Mouse (Mus musculus): ENCODE data around the gene Kbtbd8. TPM values are rescaled to one million over a fixed set of nuclear protein-coding genes. Genes with fewer than 3 reads are reported as not detected.

Gene Kbtbd8
- total RNA-seq, 2 experiments from 2014 or later, result 10.4 to 12.7 TPM

DNA sequence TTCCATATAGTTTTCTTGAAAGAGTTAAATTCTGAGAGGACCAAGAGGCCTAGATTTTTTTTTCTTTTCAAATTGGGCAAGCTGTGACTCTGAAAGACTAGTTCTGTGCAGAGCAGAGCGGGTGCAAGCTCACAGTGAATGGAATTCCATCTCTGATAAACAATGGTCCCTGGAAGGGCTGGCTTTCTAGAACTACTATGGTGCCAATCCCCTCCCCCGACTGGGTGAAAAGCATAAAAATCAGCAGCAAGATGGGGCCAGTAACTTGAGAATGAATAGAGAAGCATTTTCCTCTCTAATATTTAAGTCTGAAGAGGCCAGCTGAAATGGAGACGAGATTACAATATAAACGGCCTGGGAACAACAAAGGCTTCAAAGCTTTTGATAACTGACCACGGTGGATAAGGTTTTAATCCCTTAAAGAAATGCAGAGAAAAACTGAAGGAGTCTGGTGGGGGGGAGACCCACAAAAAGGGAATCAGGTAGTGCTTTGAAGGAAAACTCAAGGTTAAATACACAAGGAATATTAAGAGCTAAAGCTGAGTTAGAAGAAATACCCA lies 50.7 kb downstream of the Kbtbd8 start:
- no peak for ATAC-seq (replicated peaks; ENCODE audit: low FRiP score, low TSS enrichment, poor library complexity, severe bottlenecking)

DNA sequence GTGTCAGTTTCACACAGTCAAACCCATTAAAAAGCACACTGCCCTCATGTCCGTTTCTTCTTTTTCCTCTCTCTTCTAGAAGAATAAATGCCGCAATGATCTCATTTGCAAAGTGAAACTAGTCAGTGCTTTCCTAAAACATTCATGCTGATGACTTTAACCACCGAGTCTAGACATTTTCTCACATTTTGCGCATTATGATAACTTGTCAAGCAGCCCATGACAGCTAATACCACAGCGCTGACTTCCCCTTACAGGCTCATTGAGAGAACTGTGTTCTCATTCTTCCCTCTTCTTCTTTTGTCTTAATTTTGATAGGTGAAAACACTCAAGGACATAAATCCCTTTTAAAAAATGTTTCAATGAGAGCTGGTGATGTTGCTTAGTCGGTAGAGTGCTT lies 52.4 kb downstream of the Kbtbd8 start:
- ATAC-seq (replicated peaks; ENCODE audit: low FRiP score, low TSS enrichment, poor library complexity, severe bottlenecking), result no peak

DNA sequence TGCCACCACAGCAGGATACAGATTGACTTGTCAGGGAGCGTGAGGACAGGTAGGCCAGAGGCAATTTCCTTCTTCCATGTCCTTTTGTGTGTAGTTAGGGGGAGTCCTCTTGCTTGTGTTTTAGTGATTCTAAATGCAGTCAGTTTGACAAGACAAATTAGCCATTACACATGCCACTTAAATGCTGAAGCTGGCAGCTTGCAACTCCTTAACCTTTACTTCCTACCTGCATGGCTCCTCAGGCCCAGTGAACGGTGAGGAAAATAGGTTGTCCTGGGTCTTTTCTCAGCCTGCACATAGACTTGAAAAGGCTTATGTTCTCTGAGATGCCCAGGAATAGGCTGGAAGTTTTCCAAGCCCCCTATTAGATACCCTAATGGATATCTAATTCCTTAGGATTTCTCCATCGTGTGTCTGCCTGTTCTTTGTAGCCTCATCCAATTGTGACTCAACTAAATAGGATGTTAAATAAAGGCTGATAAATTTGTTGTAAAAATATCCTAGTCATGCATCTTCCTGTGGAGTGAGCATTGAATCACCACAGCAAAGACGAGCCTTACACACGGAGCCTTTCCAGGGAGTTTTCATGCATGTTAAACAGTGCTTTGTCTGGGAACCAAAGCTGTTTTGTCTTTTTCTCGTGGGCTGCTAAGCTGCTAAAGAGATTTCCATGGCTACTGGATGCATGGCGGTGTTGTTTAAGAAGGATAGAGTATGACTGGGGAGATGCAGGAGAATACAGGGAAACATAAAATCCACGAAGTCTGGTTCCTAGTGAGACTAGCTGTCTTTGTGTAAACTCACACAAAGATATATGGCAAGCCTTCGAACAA lies 57.5 kb downstream of the Kbtbd8 start:
- ATAC-seq (replicated peaks; ENCODE audit: low FRiP score, low TSS enrichment, poor library complexity, severe bottlenecking), result no peak

Other genes starting within 250 kb of the Kbtbd8 start
- gene Gm10234, start 204.9 kb downstream of the Kbtbd8 start, total RNA-seq (2014; fragmentation: Nextera tagmentation), result not detected in 2 replicates
- gene Gm10234, start 204.9 kb downstream of the Kbtbd8 start, total RNA-seq (2017), result not detected in 2 replicates

All from megakaryocyte-erythroid progenitor cell, adult 5-6 weeks (primary cell).